Mouse (Mus musculus): Measurements from ENCODE around the gene Bag1.

- TF ChIP-seq GATA1 (IDR thresholded peaks at IDR 0.05; ENCODE audit: low read length) (no peak), TAL1 (IDR thresholded peaks at IDR 0.05; ENCODE audit: low read length) (no peak)
Measured at GRCm38 (mm10) chr4:40983686-40984085, 35.6 kb upstream of the Bag1 start.
